Mouse (Mus musculus): ENCODE measurements at regions not wholly inside any gene's neighbourhood (a gene's known extent, or its start where the extent isn't known, plus 50 kb on each side); places are given as distances from the start of the nearest gene placed in this dataset.
A peak's percentile ranks its signal among the peaks of the same experiment; 100 is the strongest.
"Not testable (repeated sequence)": the region's sequence is repeated elsewhere in the genome, so short reads cannot be mapped to it uniquely, and the experiment has no call there.

GRCm38 (mm10) chr12:9655794-9656193 is 85.9 kb downstream of the Osr1 start:
- no peak for DNase-seq

GRCm38 (mm10) chr12:9656324-9656723 is 86.4 kb downstream of the Osr1 start:
- DNase-seq = no peak

GRCm38 (mm10) chr12:9657199-9657766 is 87.4 kb downstream of the Osr1 start:
- no peak for DNase-seq

GRCm38 (mm10) chr12:9657793-9658192 is 87.9 kb downstream of the Osr1 start:
- DNase-seq = no peak

- DNase-seq = no peak
Measured at GRCm38 (mm10) chr12:9660299-9660698, 90.4 kb downstream of the Osr1 start.

- DNase-seq = no peak
Measured at GRCm38 (mm10) chr12:9688776-9689175, 118.9 kb downstream of the Osr1 start.

- no peak for DNase-seq
Measured at GRCm38 (mm10) chr12:9689541-9689940, 119.6 kb downstream of the Osr1 start.

GRCm38 (mm10) chr12:9732921-9733320 is 163.0 kb downstream of the Osr1 start:
- DNase-seq = no peak

GRCm38 (mm10) chr12:9744709-9745395 is 174.9 kb downstream of the Osr1 start:
- no peak for DNase-seq

GRCm38 (mm10) chr12:9751261-9752078 is 181.6 kb downstream of the Osr1 start:
- DNase-seq = no peak

- no peak for DNase-seq
Measured at GRCm38 (mm10) chr12:9752079-9752450, 182.1 kb downstream of the Osr1 start.

- peak; percentile 26 for DNase-seq
Measured at GRCm38 (mm10) chr12:9756411-9756810, 186.5 kb downstream of the Osr1 start.

- DNase-seq = no peak
Measured at GRCm38 (mm10) chr12:9760818-9761217, 190.9 kb downstream of the Osr1 start.

GRCm38 (mm10) chr12:9762291-9762811 is 192.4 kb downstream of the Osr1 start:
- DNase-seq = not testable (repeated sequence)

- no peak for DNase-seq
Measured at GRCm38 (mm10) chr12:9762842-9763241, 192.9 kb downstream of the Osr1 start.

- no peak for DNase-seq
Measured at GRCm38 (mm10) chr12:9770908-9771307, 201.0 kb downstream of the Osr1 start.

GRCm38 (mm10) chr12:9772875-9773274 is 203.0 kb downstream of the Osr1 start:
- no peak for DNase-seq

- no peak for DNase-seq
Measured at GRCm38 (mm10) chr12:9802284-9802683, 232.4 kb downstream of the Osr1 start.

GRCm38 (mm10) chr12:9807406-9807805 is 237.5 kb downstream of the Osr1 start:
- DNase-seq = no peak

GRCm38 (mm10) chr12:9833273-9833672 is 263.4 kb downstream of the Osr1 start:
- DNase-seq = no peak

- no peak for DNase-seq
Measured at GRCm38 (mm10) chr12:9839198-9839845, 269.4 kb downstream of the Osr1 start.

GRCm38 (mm10) chr12:9839949-9840348 is 270.0 kb downstream of the Osr1 start:
- DNase-seq = no peak

- no peak for DNase-seq
Measured at GRCm38 (mm10) chr12:9847034-9847433, 277.1 kb downstream of the Osr1 start.

Measured in adrenal gland, adult 8-10 months (tissue).